Mouse (Mus musculus) CD8-positive naive resting alpha-beta T cell, adult 2 months (primary cell): ENCODE data around the gene Gkn3.
A peak's percentile ranks its signal among the peaks of the same experiment; 100 is the strongest.

Experiments
- DNase-seq, 2 experiments: peaks; one replicate each; pipeline ENCODE4 v3.0.0; 2022; ENCODE audit warnings: low read depth in 2 of 2, low spot score in 2 of 2

The Gkn3 gene

GRCm38 (mm10) chr6:87354441-87354840 lies 34.3 kb downstream of the Gkn3 start:
- DNase-seq, result no peak

GRCm38 (mm10) chr6:87350829-87351228 lies 37.9 kb downstream of the Gkn3 start, which contains the start of gene Gkn1:
Gene Gkn1 (minus strand): TSS chr6:87350942.
- no peak for DNase-seq

- no peak for DNase-seq
Measured at GRCm38 (mm10) chr6:87335935-87336295, 52.8 kb downstream of the Gkn3 start.

- peak; percentile 1 to 32 for DNase-seq
Measured at GRCm38 (mm10) chr6:87335091-87335934, 53.4 kb downstream of the Gkn3 start, which contains the start of gene Antxr1. Gene Antxr1 (minus strand): TSS chr6:87335821.

- DNase-seq, result no peak
Measured at GRCm38 (mm10) chr6:87334361-87335090, 54.2 kb downstream of the Gkn3 start.
